Mouse (Mus musculus) kidney, postnatal 10 days (tissue): ENCODE measurements around the gene Ajap1.

Source experiments
- DNase-seq: peaks from one replicate; pipeline ENCODE4 v3.0.0; 2021; ENCODE audit warnings: mixed read lengths

The Ajap1 gene

DNA sequence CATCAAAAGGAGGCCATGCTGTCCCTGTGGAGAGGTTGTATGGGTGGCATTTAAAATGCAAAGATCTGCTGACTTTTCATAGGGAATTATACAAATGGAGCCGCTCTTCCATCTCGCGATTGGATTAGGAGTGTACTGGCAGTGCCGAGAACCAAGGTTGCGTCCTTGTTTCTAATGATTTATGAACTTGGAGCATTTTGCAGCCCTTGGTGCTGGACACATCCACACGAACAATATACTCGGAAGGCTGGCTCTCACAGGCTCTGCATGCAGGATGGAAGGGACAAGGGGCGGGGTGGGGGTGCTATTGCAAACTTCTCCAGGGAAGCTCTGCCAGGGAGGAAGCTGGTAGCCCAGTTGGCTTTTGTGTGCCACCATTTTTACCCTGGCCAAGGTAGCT, 31.1 kb downstream of the Ajap1 start:
- DNase-seq: no peak

DNA sequence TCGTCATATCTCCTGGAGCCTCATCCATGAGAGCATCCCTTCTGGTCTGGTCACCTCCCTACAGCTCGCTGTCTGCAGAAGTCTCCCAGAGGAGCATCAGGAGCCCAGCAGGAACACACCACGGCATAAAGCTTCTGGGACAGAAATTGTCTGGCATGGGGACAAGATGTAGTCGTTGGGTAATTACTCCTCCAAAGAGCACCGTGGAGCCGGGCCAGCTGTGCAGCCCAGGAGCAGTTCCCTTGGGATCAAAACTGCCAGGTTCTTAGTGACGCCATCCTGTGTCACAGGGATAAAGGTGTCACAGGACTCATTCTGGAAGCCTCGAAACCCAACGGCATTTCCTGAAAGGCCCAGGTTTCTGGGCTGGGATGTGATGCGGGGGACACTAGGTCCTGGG, 40.1 kb downstream of the Ajap1 start:
- no peak for DNase-seq

DNA sequence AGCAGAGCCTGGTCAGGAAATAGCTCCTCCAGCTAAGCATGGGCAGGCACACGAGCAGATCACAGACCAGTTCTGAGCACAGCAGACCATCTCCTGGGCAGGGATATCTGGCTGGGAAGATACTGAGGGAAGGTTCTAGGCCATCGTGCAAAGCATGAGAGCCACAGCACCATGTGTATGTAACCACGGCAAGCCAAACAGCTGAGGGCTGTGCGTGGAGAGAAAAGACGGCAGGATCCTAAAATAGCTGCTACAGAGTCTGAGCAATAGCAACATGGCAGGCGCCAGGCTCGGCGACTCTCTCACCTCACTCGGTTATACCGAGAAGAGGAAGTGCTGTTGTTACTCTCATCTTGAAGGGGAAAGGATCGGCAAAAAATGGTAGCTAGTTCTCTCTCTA, 42.7 kb downstream of the Ajap1 start:
- no peak for DNase-seq

DNA sequence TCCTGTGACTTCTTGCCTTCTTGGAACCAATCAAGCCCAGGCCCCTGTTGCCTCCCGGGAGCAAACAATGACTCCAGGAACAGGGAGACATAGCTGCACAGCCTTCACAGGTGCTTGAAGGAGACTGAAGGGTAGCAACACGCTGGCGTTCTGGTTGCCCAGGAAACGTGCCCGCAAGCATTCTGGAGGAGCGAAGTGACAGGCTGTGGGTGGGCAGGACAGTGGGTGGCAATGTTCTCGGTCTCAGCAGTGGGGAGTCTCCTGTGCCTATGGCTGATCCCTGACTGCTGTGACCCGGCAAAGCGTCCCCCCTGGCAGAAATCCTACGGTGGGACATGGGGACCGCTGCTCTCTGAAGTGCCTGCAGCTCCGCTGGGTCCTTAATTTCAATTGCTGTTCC, 43.6 kb downstream of the Ajap1 start:
- DNase-seq: peak; percentile 18

DNA sequence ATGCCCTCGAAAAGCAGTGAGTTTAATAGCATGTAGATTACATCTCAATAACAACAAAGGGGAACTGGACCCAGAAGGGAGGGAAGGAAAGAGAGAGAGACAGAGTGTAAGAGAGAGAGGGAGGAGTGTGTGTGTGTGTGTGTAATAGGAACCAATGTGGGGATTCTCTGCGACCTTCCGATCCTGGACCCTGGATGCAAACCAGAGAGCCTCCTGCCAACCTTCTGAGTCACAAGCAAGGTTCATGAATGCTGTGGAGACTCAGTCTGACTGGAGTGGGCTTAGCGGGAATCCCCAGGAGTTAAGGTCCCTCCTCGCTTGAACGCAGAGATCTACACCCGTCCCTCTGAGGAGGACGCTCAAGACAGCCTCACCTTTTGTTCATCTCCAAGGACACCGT, 45.4 kb downstream of the Ajap1 start:
- DNase-seq: no peak

DNA sequence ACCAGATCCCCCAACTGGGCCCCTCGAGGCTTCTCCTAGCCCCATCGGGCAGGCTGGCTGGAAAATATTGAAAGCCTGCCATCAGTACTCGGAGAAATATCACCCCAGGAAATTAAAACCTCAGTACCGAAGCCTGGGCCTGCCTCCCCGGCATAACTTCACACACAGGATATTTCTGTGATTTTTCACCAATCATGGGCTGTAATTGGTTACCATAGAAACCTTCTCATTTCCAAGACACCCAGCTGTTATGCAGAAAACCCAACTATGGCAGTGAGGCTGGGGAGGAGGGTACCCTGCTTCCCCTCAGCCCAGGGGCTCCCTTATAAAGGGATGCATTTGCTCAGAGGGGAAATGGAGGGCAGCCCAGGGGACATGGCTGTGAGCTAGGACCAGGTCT, 46.7 kb downstream of the Ajap1 start:
- DNase-seq: no peak

DNA sequence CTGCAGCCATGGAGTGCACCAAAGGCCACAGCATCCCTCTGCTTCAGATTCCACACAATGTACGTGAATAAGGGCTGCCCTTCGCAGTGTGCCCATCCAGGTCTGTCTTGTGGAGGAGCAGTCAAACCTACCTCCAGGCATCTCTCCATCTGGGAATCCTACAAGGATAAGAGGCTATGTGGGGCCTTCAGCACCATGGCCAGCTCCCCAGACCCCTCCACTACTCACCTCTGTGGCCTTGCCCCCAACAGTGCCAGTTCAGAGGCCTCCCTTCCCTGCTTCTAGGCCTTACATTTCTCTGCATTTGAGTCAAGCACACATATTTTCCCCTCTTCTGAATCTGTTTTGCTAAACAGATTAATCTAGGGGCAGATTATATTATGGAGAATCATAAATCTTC, 52.6 kb downstream of the Ajap1 start:
- DNase-seq: no peak

DNA sequence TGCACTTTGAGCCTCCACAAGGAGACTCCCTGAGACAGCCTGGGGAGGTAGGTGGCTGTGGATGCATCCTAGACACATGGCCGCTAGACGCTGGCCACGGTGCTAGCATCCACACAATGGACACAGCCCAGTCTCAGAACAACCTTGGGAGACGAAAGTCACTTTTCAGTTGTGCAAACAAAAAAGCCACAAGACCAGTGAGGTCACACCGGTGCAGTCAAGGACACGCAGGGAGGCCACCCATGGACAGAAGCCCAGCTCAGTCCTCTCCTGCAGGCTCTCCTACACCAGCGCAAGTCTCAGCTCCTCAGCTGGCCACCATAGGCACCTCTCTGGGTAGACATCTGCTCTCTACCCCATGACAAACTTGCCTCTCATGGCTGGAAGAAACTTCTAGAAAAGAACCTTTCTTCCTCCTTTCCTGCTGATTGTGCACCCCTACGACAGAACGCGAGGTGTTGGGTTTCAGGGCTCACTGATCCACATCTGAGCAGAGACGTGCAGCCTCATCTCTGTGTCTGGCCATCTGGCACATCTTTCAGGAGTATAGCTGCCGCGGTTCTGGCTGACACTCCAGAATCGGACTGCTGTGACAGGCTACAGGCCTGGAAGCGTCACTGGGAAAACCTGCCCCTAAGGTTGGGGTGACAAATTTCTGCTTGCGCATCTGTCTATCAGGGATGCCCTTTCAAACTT, 56.5 kb downstream of the Ajap1 start:
- DNase-seq: no peak

DNA sequence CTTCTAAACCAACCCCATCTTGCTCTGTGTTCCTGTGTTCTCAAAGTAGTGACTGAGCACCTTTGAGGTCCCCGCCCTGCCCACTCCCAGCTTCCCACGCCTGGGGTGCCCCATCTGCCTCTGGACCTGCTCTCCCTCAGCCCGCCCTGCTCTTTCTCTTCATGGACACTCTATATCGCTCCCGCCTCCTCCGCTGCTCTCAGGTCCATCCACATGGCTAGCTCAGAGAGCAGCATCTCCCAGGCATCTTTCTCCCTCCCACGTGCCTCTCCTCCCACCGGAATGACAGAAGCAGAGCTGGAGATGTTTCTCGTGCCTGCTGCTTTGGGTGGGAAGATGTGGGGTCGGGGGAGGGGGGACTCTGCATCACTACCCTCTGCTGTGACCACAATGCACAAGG, 58.3 kb downstream of the Ajap1 start:
- no peak for DNase-seq

DNA sequence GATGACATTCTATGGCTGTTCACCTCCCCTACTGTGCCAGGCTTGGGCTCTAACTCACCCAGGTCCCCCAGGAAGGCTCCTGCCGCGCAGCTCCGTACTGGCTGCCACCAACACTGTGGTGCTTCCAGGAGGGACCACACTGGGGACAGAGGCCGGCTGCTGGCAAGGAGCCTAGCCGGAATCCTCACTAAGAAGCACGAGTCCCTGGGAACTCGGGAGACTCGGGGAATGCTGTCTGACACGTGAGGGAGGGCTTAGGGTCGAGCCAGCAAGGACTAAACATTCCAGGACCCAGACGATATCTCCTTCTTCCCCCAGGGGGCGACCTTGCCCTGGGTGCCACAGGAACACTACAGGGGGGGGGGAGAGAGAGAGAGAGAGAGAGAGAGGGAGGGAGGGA, 64.7 kb downstream of the Ajap1 start:
- DNase-seq: peak; percentile 69

DNA sequence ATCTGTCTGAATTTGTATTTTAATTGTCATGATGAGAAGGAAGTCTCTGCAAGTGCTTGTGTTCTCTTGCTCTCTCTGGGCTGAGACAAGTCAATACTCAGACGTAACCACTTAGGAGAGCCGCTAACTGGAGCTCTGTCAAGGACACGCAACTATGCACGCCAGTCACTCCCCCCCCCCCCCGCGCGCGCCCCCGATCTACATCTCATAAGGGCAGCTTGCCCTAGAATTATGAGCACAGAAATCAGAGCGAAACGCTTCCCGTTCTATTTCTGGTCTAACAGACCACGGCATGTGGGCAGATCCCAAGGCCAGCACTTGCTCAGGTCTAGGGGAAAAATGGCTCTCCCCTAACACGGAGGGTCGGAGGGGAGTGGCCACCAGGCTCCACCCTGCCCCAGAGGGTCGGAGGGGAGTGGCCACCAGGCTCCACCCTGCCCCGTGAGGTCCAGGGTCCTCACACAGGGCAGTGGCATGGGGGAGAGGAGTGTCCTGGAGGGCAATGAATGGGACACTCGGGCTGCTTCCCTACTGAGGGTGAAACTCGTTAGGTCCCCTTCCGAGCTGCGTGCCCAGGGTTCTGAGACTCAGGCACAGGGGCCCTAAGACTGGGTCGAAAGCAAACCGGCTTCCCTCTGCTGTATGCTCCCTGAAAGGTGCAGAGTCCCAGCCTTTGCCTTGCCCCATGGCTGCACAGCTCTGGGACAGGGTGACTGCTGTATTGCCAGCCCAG, 65.3 kb downstream of the Ajap1 start:
- peak; percentile 25 for DNase-seq

DNA sequence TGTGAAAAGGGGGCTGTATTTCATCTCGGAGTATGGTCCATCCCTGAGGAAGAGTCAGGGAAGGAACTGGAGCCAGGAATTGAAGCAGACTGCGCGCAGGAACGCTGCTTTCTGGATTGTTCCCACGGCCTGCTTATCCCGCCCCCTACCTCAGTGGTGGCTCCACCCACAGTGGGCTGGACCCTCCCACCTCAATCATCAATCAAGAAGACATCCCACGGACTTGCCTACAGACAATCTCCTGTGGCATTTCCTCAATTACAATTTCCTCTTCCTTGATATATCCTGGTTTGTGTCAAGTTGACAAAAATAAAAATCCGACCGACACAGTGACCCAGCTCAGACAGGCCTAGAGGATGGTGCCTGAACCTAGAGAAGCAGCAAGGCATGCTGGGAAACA, 66.5 kb downstream of the Ajap1 start:
- peak; percentile 42 for DNase-seq

DNA sequence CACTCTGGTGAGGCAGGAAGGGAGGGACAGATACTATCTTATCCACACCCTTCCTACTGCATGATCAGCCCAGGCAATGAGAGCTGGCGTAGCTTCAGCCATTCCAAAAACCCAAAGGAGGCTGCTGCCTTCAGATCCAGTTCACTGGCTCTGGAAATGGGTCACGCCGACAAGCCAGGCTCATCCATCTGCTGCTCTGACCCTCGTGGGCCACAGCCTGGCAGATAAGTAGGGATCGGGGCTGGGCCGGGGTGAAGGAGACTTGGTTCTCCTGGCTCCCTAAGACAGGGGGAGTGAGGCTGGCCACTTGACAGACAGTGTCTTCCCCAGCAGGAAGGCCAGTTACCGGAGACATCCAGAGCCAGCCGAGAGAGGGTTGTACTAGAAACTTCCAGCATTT, 84.2 kb downstream of the Ajap1 start:
- no peak for DNase-seq

DNA sequence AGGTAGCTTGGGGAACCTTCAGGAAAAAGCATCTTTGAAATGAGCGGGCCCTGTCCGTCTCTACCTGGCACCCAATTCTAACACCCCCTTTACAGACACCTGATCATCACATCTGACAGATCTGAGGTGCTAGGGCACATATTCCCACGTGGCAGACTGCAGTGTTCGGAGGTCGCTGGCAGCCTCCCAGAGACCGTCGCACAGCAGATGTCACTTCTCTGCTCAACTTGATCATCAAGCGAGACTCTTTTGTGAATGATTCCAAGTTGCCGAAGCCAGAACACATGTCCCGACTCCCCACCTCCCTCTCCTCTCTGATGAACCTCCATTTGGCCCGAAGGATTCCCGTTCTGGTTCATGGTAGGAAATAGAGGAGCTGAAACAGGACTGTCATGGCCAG, 95.1 kb downstream of the Ajap1 start:
- DNase-seq: no peak

DNA sequence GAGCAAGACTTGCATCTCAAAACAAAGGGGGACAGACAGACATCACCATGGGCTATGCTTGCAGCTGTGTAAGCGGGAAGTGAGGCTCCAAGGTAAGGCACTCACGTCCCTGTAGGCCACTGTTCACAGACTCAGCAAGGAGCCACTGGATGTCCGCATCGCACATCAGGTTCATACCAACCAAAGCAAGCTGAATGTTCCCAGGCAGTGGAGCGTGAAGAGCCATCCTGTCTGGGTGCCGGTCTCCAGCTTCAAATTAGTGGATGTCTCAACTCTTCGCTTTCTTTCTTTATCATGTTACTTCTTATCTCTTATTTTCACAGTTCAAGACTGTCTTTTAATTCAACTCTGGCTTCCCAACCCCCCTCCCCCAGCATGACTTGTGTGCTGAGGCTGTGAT, 101.2 kb downstream of the Ajap1 start:
- no peak for DNase-seq

DNA sequence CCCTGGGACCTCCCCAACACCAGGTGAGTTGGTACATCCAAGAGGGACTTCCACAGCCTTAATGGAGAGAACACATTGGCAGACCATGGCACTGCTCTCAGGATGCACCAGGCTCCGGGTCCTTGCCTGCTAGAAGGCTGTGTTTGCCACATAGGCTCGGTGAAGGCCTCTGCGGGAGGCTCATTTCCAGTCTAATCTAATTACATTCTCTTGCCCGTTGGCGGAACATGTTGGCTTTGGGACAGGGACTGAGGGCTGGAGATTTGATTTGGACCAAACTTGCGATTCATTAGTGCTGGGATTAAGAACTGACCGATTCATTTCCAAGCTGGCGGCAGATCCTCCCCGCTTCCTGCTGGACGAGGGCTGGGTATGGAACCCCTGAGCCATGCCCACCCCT, 101.7 kb downstream of the Ajap1 start:
- DNase-seq: no peak

DNA sequence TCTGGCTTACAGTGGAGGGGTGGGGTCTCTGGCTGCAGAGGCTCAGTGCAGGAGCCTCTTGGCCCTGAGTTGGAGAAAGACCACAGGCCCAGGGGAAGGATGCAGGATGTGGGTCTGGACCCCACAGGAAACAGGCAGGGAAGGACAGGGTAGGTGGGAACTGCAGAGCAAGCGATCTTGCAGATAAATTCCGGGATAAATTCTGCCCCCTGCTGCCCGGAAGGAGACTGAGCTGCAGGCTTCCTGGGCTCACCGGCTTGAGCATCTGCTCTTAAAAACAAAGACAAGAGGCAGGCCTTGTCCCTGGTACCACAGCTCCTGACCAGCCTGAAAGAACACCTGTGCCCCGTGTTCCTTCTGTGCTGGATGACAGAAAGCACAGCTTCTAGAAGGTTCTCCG, 104.6 kb downstream of the Ajap1 start:
- peak; percentile 62 for DNase-seq

DNA sequence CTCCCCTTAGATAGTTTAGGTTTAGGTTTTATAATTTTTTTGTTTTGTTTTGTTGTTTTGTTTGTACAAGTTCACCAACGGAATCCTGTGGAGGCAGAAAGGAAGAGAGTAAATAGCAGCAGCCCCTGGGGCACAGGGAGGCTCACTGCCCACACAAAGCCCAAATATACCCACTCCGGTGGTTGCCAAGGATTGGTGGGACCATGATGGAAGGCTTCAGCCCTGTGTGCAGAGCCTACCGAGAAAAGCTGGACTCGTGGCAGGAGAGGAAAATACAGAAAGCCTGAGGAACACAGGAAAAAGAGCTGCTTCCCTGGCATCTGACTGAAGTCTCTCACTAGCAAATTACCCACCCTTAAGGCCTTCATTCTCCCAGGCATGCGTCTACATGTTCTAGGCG, 108.4 kb downstream of the Ajap1 start:
- DNase-seq: no peak

DNA sequence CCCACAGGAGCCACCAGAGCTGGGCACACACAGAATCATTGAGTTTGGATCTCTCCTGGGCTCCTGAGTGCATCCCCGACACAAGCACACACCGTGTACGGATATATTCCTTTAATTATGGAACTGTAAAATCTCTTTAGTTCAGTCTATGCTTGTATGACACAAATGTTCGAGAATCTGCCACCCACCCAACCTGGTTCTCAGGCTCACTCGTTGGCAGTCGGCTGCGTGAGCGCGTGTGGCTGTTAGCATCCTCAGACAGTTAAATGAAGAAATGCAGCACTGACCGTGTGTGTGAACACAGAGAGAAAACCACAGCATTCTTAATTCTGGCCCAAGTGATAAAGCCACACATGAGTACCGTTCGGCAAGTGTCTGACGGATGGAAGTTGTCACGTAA, 109.5 kb downstream of the Ajap1 start:
- no peak for DNase-seq

DNA sequence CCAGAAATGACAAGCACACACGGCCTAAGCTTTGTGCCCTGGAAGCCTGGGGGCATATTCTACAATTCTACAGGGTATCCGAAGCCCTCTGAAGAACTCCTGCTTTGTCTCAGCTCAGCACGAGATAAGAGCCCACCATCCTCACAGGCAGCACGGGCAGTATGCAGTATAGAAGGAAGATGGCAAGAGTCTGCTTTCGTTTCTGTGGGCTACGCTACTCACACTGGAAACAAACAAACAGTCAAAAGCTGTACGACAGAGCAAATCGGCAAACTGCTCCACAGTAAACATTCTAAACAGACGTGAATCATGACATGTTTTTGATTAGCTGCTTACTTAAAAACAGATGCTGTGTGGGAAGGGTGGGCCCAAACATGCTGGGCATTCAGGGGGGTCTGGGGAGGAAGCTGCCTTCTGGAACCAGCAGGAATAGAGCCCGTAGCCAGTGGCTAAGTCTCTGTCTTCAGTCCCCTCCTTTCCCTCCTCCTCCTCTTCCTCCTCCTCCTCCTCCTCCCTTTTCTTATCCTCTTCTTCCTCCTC, 113.9 kb downstream of the Ajap1 start:
- no peak for DNase-seq

DNA sequence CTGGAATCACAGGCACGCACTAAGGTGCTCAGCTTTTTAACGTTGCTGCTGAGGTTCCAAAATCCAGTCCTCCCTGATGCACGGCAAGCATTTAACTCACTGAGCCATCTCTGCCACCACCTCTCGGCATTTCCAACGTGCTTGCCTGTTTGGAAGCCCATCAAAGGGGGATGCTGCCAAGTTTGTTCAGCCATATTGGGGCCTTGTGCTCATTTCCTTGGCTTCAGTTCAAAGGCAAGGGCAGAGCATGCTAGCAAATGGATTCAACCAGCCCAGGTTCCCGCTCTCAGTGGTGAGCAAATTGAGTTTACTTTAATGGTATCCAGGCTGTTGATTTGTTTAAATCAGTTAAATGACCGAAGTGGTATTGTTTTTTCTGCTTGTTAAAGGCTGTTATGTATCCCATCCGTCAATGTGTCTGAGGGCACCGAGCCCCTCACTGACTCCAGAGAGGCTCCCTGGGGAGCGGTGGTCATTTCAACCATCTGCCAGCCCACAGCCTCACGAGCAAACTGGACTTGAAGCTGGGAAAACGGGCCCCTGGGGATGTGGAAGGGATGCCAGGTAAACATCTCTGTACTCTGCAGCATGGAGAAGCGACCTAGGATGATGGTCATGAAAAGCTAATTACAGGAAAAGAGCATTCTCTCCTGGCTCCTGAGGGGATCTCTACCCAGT, 121.6 kb downstream of the Ajap1 start:
- no peak for DNase-seq

DNA sequence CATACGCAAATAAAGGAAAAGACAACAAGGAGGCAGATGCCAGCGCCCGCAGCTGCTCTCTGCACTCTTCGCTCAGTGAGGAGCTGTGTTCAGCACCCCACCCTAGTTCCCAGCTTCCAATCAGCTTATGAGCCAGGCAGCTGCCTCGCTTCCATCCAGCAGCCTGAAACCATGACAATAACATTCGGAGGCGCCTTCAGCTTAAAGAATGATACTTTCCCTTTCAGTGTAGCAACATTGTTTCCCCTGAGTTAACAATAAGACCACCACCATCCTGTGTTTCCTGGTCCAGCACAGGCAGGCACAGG, 124.4 kb downstream of the Ajap1 start:
- DNase-seq: no peak

DNA sequence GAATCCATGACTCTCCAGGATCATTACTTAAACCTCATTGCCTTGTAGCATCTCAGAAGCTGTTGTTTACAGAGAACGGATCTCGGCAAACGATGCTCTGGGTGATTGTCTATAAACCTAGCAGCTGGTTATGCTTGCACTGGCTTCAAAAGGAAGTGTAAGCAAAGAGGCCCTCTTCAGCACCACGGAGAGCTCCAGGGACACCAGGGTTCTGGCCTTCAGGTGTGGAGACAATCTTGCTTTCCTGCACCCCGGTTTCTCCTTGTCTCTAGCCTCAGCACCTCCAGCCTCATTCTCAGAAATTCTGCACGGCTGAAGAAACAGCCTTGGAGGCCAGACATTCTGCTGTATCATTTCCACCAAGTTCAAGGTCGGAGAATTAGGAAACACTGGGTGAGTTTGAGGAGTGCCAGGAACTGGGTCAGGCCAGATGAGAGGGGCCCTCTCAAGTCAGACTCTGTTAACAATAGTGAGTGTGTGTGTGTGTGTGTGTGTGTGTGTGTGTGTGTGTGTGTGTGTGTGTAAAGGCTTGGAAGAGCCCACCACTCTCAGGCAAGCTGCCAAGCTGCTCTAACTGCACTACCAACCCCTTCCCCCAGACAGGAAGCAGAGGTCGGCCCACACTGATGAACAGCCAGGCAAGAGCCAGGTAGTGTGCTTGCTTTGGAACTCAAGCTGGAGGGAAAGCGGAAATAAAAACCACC, 124.9 kb downstream of the Ajap1 start:
- peak; percentile 83 for DNase-seq

DNA sequence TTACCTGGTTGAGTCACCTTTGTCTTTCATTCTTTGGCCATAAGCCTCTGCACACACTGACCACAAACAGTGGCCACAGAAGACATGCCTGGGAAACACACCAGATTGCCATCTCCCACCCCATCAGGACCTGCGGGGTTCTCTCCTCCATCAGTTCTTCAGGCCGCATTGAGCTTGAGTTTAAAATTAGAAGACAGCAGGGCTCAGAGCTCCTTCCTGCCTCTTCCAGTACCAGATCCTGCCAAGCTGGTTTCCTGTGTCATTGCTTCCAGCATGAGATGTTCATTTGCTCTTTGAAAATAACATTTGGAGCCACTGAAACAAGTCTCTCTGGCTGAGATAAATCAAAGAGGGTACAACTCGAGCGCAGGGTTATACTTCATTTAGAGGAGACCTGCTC, 126.4 kb downstream of the Ajap1 start:
- no peak for DNase-seq
